8 mouse cellular contexts compared by ENCODE assay signal in genomic region chr8:86768499-86768898, GRCm38 (mm10). TPM values are rescaled to one million over a fixed set of nuclear protein-coding genes. Genes with fewer than 3 reads are reported as not detected.
DNase-seq lines count a peak whose midpoint lies in the region; ATAC-seq lines count a peak whose summit lies in the region.

No protein-coding gene starts in this region.

- peak; percentile 70 for ATAC-seq in stomach, embryonic 15.5 days (ENCODE audit: insufficient read depth, low FRiP score, low read depth)
- ATAC-seq in midbrain, embryonic 13.5 days: no peak
- ATAC-seq in midbrain, embryonic 16.5 days: no peak
- no peak for ATAC-seq in hindbrain, embryonic 11.5 days (ENCODE audit: low FRiP score)

- H3K27ac ChIP-seq in stomach, embryonic 15.5 days: peak overlapping the region; percentile 35; the same call in 1 of the 2 replicates
- H3K27ac ChIP-seq in midbrain, embryonic 13.5 days: no peak overlapping the region
- H3K27ac ChIP-seq in midbrain, embryonic 16.5 days (ENCODE audit: low read length): no peak overlapping the region
- no peak overlapping the region for H3K27ac ChIP-seq in hindbrain, embryonic 11.5 days (ENCODE audit: low read depth, low read length)

- 49% methylated on average over 5 of the region's 5 CpGs for WGBS in stomach, embryonic 15.5 days
- 87% methylated on average over 5 of the region's 5 CpGs for WGBS in midbrain, embryonic 13.5 days
- WGBS in midbrain, embryonic 16.5 days: 83% methylated on average over 5 of the region's 5 CpGs
- 84% methylated on average over 5 of the region's 5 CpGs for WGBS in hindbrain, embryonic 11.5 days

- no peaks in the 10 kb centered on the region for H3K4me1 ChIP-seq in stomach, embryonic 15.5 days
- no peaks in the 10 kb centered on the region for H3K4me1 ChIP-seq in midbrain, embryonic 13.5 days (replicated peaks)
- H3K4me1 ChIP-seq in midbrain, embryonic 16.5 days (ENCODE audit: control insufficient read depth, insufficient read depth, low read length): no peaks in the 10 kb centered on the region
- H3K4me1 ChIP-seq in hindbrain, embryonic 11.5 days (replicated peaks; ENCODE audit: control insufficient read depth, insufficient read depth, low read length): no peaks in the 10 kb centered on the region

- no peaks in the 10 kb centered on the region for H3K9me3 ChIP-seq in stomach, embryonic 15.5 days
- H3K9me3 ChIP-seq in midbrain, embryonic 13.5 days: no peaks in the 10 kb centered on the region
- H3K9me3 ChIP-seq in midbrain, embryonic 16.5 days (replicated peaks; ENCODE audit: control insufficient read depth, low read length, poor library complexity, severe bottlenecking): no peaks in the 10 kb centered on the region
- H3K9me3 ChIP-seq in hindbrain, embryonic 11.5 days (ENCODE audit: control insufficient read depth, low read length): no peaks in the 10 kb centered on the region

- peak; percentile 58 for DNase-seq in layer of hippocampus, adult 9-11 months
- no peak for DNase-seq in layer of hippocampus, postnatal 25 days (ENCODE audit: extremely low spot score in 1 of 2, low spot score in 1 of 2)
- peak; percentile 89 for DNase-seq in adrenal gland, postnatal 14 days
- DNase-seq in heart, postnatal 4 days: peak; percentile 82
- no peak for DNase-seq in hindbrain, embryonic 11.5 days (ENCODE audit: low spot score)

- H3K4me2 ChIP-seq in stomach, embryonic 15.5 days: no peak overlapping the region
- H3K4me2 ChIP-seq in midbrain, embryonic 13.5 days (replicated peaks): no peak overlapping the region
- H3K4me2 ChIP-seq in midbrain, embryonic 16.5 days (ENCODE audit: low read length): no peak overlapping the region
- no peak overlapping the region for H3K4me2 ChIP-seq in hindbrain, embryonic 11.5 days (replicated peaks; ENCODE audit: low read depth, low read length)

- no peaks in the 10 kb centered on the region for H3K27me3 ChIP-seq in stomach, embryonic 15.5 days (replicated peaks)
- no peaks in the 10 kb centered on the region for H3K27me3 ChIP-seq in midbrain, embryonic 13.5 days
- H3K27me3 ChIP-seq in midbrain, embryonic 16.5 days (ENCODE audit: control insufficient read depth, insufficient read depth, low read depth, low read length): no peaks in the 10 kb centered on the region
- H3K27me3 ChIP-seq in hindbrain, embryonic 11.5 days (ENCODE audit: control insufficient read depth, insufficient read depth, low read length): no peaks in the 10 kb centered on the region

- no peak overlapping the region for H3K4me3 ChIP-seq in stomach, embryonic 15.5 days (replicated peaks)
- no peak overlapping the region for H3K4me3 ChIP-seq in midbrain, embryonic 13.5 days (replicated peaks)
- no peak overlapping the region for H3K4me3 ChIP-seq in midbrain, embryonic 16.5 days (ENCODE audit: low read depth, low read length)
- H3K4me3 ChIP-seq in hindbrain, embryonic 11.5 days (ENCODE audit: low read depth, low read length): no peak overlapping the region

- H3K9ac ChIP-seq in stomach, embryonic 15.5 days: no peak overlapping the region
- no peak overlapping the region for H3K9ac ChIP-seq in midbrain, embryonic 13.5 days (replicated peaks)
- H3K9ac ChIP-seq in midbrain, embryonic 16.5 days (ENCODE audit: low read depth, low read length): no peak overlapping the region
- no peak overlapping the region for H3K9ac ChIP-seq in hindbrain, embryonic 11.5 days (ENCODE audit: low read depth, low read length)

- H3K36me3 ChIP-seq in stomach, embryonic 15.5 days: no peaks in the 10 kb centered on the region
- no peaks in the 10 kb centered on the region for H3K36me3 ChIP-seq in midbrain, embryonic 13.5 days
- H3K36me3 ChIP-seq in midbrain, embryonic 16.5 days (ENCODE audit: control insufficient read depth, insufficient read depth, low read length): no peaks in the 10 kb centered on the region
- no peaks in the 10 kb centered on the region for H3K36me3 ChIP-seq in hindbrain, embryonic 11.5 days (ENCODE audit: control insufficient read depth, insufficient read depth, low read length)

RNA-seq across cellular contexts. Expression of gene Siah1a, which starts 22.8 kb away (rescaled TPM):
- 10 to 100 TPM; 31.5 to 35.7 TPM for total RNA-seq in layer of hippocampus, postnatal 25 days (2021)
- total RNA-seq in adrenal gland, postnatal 14 days (2021): 19.4 and 20.2 TPM in 2 replicates
- total RNA-seq in heart, postnatal 4 days (2021): 10 to 100 TPM; 30.2 to 31.2 TPM
- polyA plus RNA-seq in stomach, embryonic 15.5 days (2015; fragmentation: Nextera tagmentation; extraction: Ambion mirVana): 38.3 and 40.7 TPM in 2 replicates
- 90.1 and 91.0 TPM in 2 replicates for polyA plus RNA-seq in midbrain, embryonic 13.5 days (2015; fragmentation: Nextera tagmentation; extraction: Ambion mirVana)
- polyA plus RNA-seq in midbrain, embryonic 16.5 days (2015; fragmentation: Nextera tagmentation; extraction: Ambion mirVana): 71.9 and 79.0 TPM in 2 replicates
- polyA plus RNA-seq in hindbrain, embryonic 11.5 days (2014; fragmentation: Nextera tagmentation; extraction: Ambion mirVana): 78.8 and 82.9 TPM in 2 replicates

RNA-seq across cellular contexts. Expression of gene Gm10638, which starts 23.0 kb away (rescaled TPM):
- 1 to 10 TPM; 2.8 to 3.1 TPM for total RNA-seq in layer of hippocampus, postnatal 25 days (2021)
- 2.7 and 4.4 TPM in 2 replicates for total RNA-seq in adrenal gland, postnatal 14 days (2021)
- total RNA-seq in heart, postnatal 4 days (2021): 1 to 10 TPM; 3.0 to 3.6 TPM
- polyA plus RNA-seq in stomach, embryonic 15.5 days (2015; fragmentation: Nextera tagmentation; extraction: Ambion mirVana): 3.6 and 3.7 TPM in 2 replicates
- polyA plus RNA-seq in midbrain, embryonic 13.5 days (2015; fragmentation: Nextera tagmentation; extraction: Ambion mirVana): 5.9 and 8.5 TPM in 2 replicates
- polyA plus RNA-seq in midbrain, embryonic 16.5 days (2015; fragmentation: Nextera tagmentation; extraction: Ambion mirVana): 5.5 and 6.8 TPM in 2 replicates
- polyA plus RNA-seq in hindbrain, embryonic 11.5 days (2014; fragmentation: Nextera tagmentation; extraction: Ambion mirVana): 5.9 and 6.3 TPM in 2 replicates

Comparison
In these comparisons a context has a peak if more than half of its experiments do, and no peak if none do; other contexts are left out.
1. DNase-seq: peak in layer of hippocampus, adult 9-11 months (single experiment), adrenal gland, postnatal 14 days (single experiment) and heart, postnatal 4 days (single experiment); none in layer of hippocampus, postnatal 25 days (0 of 2) and hindbrain, embryonic 11.5 days (single experiment).